Mouse (Mus musculus): Measurements from ENCODE around the gene Dse.
A peak's percentile ranks its signal among the peaks of the same experiment; 100 is the strongest.
"Not testable (repeated sequence)": the region's sequence is repeated elsewhere in the genome, so short reads cannot be mapped to it uniquely, and the experiment has no call there.

The Dse gene

GRCm38 (mm10) chr10:34207503-34207850, at the start of gene Dse:
Gene Dse (minus strand): TSS chr10:34207715.
- H3K9me3 ChIP-seq (ENCODE audit: low read length), result no peaks in the 10 kb centered on the region
- H3K36me3 ChIP-seq (ENCODE audit: insufficient read depth, low read length), result peaks cover 21% of the 10 kb centered on the region
- H3K4me3 ChIP-seq (replicated peaks; ENCODE audit: low read length), result peak within 1 kb of the TSS; percentile 98
- no peaks in the 10 kb centered on the region for H3K27me3 ChIP-seq (ENCODE audit: insufficient read depth, low read length)
- no peak for TF ChIP-seq CTCF (conservative IDR thresholded peaks at IDR 0.05; ENCODE audit: low read length)
- TF ChIP-seq NANOG (IDR thresholded peaks at IDR 0.05; ENCODE audit: borderline replicate concordance, low read length), result no peak
- TF ChIP-seq POU5F1 (IDR thresholded peaks at IDR 0.05; ENCODE audit: borderline replicate concordance, low read length), result no peak
- peaks cover 38% of the 10 kb centered on the region for H3K4me1 ChIP-seq (replicated peaks; ENCODE audit: low read depth, low read length)

DNA sequence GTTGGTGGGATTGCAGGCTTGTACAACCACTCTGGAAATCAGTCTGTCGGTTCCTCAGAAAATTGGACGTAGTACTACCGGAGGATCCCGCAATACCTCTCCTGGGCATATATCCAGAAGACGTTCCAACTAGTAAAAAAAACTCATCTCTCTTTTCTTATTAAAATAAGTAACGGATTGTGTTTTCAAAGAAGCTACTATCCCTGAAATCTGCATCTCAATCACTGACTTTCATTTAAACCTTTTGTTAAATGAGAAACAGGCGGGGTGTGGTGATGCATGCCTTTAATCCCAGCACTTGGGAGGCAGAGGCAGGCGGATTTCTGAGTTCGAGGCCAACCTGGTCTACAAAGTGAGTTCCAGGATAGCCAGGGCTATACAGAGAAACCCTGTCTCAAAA, 45.3 kb upstream of the Dse start:
- TF ChIP-seq POU5F1 (IDR thresholded peaks at IDR 0.05; ENCODE audit: borderline replicate concordance, low read length) (peak; percentile 39; the same call in 1 of the 2 replicates), NANOG (IDR thresholded peaks at IDR 0.05; ENCODE audit: borderline replicate concordance, low read length) (peak; percentile 46; the same call in 1 of the 2 replicates)
- not testable (repeated sequence) for H3K9me3 ChIP-seq (ENCODE audit: low read length); H3K36me3 ChIP-seq (ENCODE audit: insufficient read depth, low read length); H3K27me3 ChIP-seq (ENCODE audit: insufficient read depth, low read length); H3K4me3 ChIP-seq (replicated peaks; ENCODE audit: low read length)
- peaks cover 22% of the 10 kb centered on the region for H3K4me1 ChIP-seq (replicated peaks; ENCODE audit: low read depth, low read length)

- Histone ChIP-seq H3K27me3 (ENCODE audit: insufficient read depth, low read length) (no peaks in the 10 kb centered on the region), H3K4me3 (replicated peaks; ENCODE audit: low read length) (no peak overlapping the region), H3K36me3 (ENCODE audit: insufficient read depth, low read length) (no peaks in the 10 kb centered on the region), H3K4me1 (replicated peaks; ENCODE audit: low read depth, low read length) (peaks cover 40% of the 10 kb centered on the region), H3K9me3 (ENCODE audit: low read length) (no peaks in the 10 kb centered on the region)
- TF ChIP-seq NANOG (IDR thresholded peaks at IDR 0.05; ENCODE audit: borderline replicate concordance, low read length), result no peak
- no peak for TF ChIP-seq POU5F1 (IDR thresholded peaks at IDR 0.05; ENCODE audit: borderline replicate concordance, low read length)
- no peak for TF ChIP-seq CTCF (conservative IDR thresholded peaks at IDR 0.05; ENCODE audit: low read length)
These were observed 42.1 kb upstream of the Dse start for GRCm38 (mm10) chr10:34249594-34249993.

DNA sequence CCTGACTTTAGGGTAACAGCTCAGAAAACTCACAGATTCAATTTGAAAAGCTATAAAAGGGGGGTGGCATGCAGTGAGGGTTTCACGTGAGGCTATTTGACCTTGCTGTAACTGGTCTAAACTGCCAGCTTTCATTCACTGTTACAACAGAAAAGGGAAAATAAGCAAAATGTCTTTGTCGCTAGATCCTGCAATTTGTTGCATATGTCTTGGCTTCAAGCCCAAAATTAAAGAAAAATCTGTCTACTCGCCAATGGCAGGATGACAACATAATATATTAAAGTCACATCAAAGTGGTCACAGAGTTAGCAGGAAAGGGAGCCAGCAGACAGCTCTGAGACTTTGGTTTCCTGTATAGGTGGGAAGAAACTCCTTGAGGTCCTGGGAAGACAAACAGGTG, 40.2 kb upstream of the Dse start:
- peaks cover 31% of the 10 kb centered on the region for H3K4me1 ChIP-seq (replicated peaks; ENCODE audit: low read depth, low read length)
- no peak overlapping the region for H3K4me3 ChIP-seq (replicated peaks; ENCODE audit: low read length)
- H3K9me3 ChIP-seq (ENCODE audit: low read length), result no peaks in the 10 kb centered on the region
- TF ChIP-seq NANOG (IDR thresholded peaks at IDR 0.05; ENCODE audit: borderline replicate concordance, low read length), result no peak
- no peak for TF ChIP-seq POU5F1 (IDR thresholded peaks at IDR 0.05; ENCODE audit: borderline replicate concordance, low read length)
- TF ChIP-seq CTCF (conservative IDR thresholded peaks at IDR 0.05; ENCODE audit: low read length), result no peak
- no peaks in the 10 kb centered on the region for H3K27me3 ChIP-seq (ENCODE audit: insufficient read depth, low read length)
- H3K36me3 ChIP-seq (ENCODE audit: insufficient read depth, low read length), result no peaks in the 10 kb centered on the region

- H3K27me3 ChIP-seq (ENCODE audit: insufficient read depth, low read length), result no peaks in the 10 kb centered on the region
- H3K9me3 ChIP-seq (ENCODE audit: low read length), result no peaks in the 10 kb centered on the region
- no peak overlapping the region for H3K4me3 ChIP-seq (replicated peaks; ENCODE audit: low read length)
- no peaks in the 10 kb centered on the region for H3K36me3 ChIP-seq (ENCODE audit: insufficient read depth, low read length)
- H3K4me1 ChIP-seq (replicated peaks; ENCODE audit: low read depth, low read length), result peaks cover 37% of the 10 kb centered on the region
- TF ChIP-seq POU5F1 (IDR thresholded peaks at IDR 0.05; ENCODE audit: borderline replicate concordance, low read length) (no peak), NANOG (IDR thresholded peaks at IDR 0.05; ENCODE audit: borderline replicate concordance, low read length) (no peak), CTCF (conservative IDR thresholded peaks at IDR 0.05; ENCODE audit: low read length) (no peak)
These were observed 38.6 kb upstream of the Dse start for GRCm38 (mm10) chr10:34246106-34246505.

- no peak for TF ChIP-seq CTCF (conservative IDR thresholded peaks at IDR 0.05; ENCODE audit: low read length)
- no peak for TF ChIP-seq NANOG (IDR thresholded peaks at IDR 0.05; ENCODE audit: borderline replicate concordance, low read length)
- no peak for TF ChIP-seq POU5F1 (IDR thresholded peaks at IDR 0.05; ENCODE audit: borderline replicate concordance, low read length)
These were observed 37.2 kb upstream of the Dse start for GRCm38 (mm10) chr10:34244745-34245144.

GRCm38 (mm10) chr10:34238536-34238935, 31.0 kb upstream of the Dse start:
- no peaks in the 10 kb centered on the region for H3K36me3 ChIP-seq (ENCODE audit: insufficient read depth, low read length)
- peak overlapping the region; percentile 72 for H3K4me3 ChIP-seq (replicated peaks; ENCODE audit: low read length)
- peaks cover 64% of the 10 kb centered on the region for H3K4me1 ChIP-seq (replicated peaks; ENCODE audit: low read depth, low read length)
- H3K27me3 ChIP-seq (ENCODE audit: insufficient read depth, low read length), result no peaks in the 10 kb centered on the region
- H3K9me3 ChIP-seq (ENCODE audit: low read length), result no peaks in the 10 kb centered on the region
- TF ChIP-seq CTCF (conservative IDR thresholded peaks at IDR 0.05; ENCODE audit: low read length), result no peak
- no peak for TF ChIP-seq POU5F1 (IDR thresholded peaks at IDR 0.05; ENCODE audit: borderline replicate concordance, low read length)
- TF ChIP-seq NANOG (IDR thresholded peaks at IDR 0.05; ENCODE audit: borderline replicate concordance, low read length), result no peak

More at GRCm38 (mm10) chr10:34244745-34245144, 37.2 kb upstream of the Dse start:
- H3K4me3 ChIP-seq (replicated peaks; ENCODE audit: low read length), result no peak overlapping the region
- no peaks in the 10 kb centered on the region for H3K27me3 ChIP-seq (ENCODE audit: insufficient read depth, low read length)
- no peaks in the 10 kb centered on the region for H3K9me3 ChIP-seq (ENCODE audit: low read length)
- H3K4me1 ChIP-seq (replicated peaks; ENCODE audit: low read depth, low read length), result peaks cover 42% of the 10 kb centered on the region
- H3K36me3 ChIP-seq (ENCODE audit: insufficient read depth, low read length), result no peaks in the 10 kb centered on the region

- Histone ChIP-seq H3K27me3 (ENCODE audit: insufficient read depth, low read length) (no peaks in the 10 kb centered on the region), H3K4me3 (replicated peaks; ENCODE audit: low read length) (no peak overlapping the region), H3K9me3 (ENCODE audit: low read length) (no peaks in the 10 kb centered on the region), H3K4me1 (replicated peaks; ENCODE audit: low read depth, low read length) (peaks cover 74% of the 10 kb centered on the region), H3K36me3 (ENCODE audit: insufficient read depth, low read length) (no peaks in the 10 kb centered on the region)
- TF ChIP-seq NANOG (IDR thresholded peaks at IDR 0.05; ENCODE audit: borderline replicate concordance, low read length), result no peak
- TF ChIP-seq CTCF (conservative IDR thresholded peaks at IDR 0.05; ENCODE audit: low read length), result no peak
- TF ChIP-seq POU5F1 (IDR thresholded peaks at IDR 0.05; ENCODE audit: borderline replicate concordance, low read length), result no peak
These were observed 29.1 kb upstream of the Dse start for GRCm38 (mm10) chr10:34236569-34236968.

GRCm38 (mm10) chr10:34235384-34235783, 27.9 kb upstream of the Dse start:
- no peak overlapping the region for H3K4me3 ChIP-seq (replicated peaks; ENCODE audit: low read length)
- no peaks in the 10 kb centered on the region for H3K36me3 ChIP-seq (ENCODE audit: insufficient read depth, low read length)
- H3K4me1 ChIP-seq (replicated peaks; ENCODE audit: low read depth, low read length), result peaks cover 71% of the 10 kb centered on the region
- no peaks in the 10 kb centered on the region for H3K27me3 ChIP-seq (ENCODE audit: insufficient read depth, low read length)
- TF ChIP-seq POU5F1 (IDR thresholded peaks at IDR 0.05; ENCODE audit: borderline replicate concordance, low read length) (no peak), NANOG (IDR thresholded peaks at IDR 0.05; ENCODE audit: borderline replicate concordance, low read length) (no peak), CTCF (conservative IDR thresholded peaks at IDR 0.05; ENCODE audit: low read length) (no peak)
- no peaks in the 10 kb centered on the region for H3K9me3 ChIP-seq (ENCODE audit: low read length)
